Mouse (Mus musculus): ENCODE data around the gene Ptprr.

Gene Ptprr

DNA sequence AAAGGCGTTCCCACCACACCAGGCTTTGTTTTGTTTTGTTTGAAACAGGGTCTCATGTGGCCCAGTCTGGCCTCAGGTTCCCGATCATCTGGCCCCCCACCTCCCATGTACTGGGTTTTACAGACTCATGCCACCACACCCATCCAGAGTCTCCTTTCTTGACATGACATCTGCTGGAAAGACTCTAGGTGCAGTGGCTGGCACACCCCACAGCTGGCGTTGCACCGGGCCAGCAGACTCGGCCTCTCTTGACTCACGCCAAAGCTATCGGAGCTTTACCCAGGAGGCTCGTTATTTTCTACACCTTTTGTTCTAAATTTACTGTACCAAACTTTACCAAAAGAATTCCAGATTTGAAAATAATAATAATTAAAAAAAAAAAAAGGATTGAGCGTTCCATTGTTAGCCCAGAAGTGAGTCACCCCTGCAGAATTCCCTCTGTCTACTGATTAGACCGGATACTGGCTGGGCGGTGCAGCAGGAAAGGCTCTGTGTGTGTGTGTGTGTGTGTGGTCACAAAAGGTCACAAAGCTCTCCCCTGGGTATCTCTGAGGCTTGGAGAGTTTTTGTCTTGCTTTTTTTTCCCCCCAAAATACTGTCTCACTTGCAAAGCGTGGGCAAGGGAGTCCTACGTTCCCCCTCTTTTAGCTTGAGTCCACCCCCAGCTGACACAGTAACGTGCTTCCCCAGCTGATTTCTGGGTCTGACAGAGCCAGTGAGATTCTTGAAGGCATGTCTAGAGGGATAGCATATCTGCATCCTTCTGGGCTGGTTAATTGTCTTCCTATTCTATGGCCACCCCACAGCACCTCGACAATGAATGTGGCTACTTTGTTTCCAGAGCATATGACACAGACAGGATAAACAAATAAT, 248.8 kb downstream of the Ptprr start:
- in situ Hi-C loops (cut with MboI), result no loop called here

DNA sequence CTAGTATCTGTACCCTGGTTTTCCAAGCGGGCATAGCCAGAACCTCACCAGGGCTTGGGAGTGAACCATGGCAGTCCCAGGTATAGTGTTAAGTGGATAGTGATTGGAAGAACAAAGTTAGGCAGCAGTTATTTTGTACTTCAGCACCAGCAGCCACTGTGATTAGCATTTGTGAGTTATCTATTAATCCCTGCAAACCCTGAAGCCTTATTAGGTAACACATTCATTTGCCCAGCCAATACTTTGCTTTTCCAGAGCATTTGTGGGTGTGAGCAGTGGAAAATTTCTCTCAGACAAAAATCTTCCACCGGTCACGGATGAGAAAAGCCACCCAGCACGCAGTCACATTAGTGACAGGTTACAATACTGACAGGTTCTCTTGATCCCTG, 249.4 kb downstream of the Ptprr start:
- in situ Hi-C loops (cut with MboI), result no loop called here

DNA sequence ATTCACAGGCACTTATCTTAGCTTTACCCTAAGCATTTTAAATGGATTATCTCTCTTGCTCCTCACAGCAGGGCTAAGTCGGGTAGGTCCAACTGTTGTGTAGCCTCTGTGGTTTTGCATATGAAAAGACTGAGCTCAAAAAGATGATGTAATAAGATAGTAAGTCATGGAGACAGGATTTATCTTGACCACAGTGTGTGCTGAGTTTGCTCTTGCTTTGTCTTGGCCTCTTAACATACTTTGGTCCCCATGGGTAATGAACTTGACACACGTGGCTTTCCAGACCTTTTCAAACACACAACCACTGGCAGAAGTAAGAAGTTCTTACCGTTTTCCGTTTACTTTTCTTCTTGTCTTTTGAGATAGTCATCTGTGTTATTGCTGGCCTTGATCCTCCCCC, 250.3 kb downstream of the Ptprr start:
- in situ Hi-C loops (cut with MboI), result no loop called here

DNA sequence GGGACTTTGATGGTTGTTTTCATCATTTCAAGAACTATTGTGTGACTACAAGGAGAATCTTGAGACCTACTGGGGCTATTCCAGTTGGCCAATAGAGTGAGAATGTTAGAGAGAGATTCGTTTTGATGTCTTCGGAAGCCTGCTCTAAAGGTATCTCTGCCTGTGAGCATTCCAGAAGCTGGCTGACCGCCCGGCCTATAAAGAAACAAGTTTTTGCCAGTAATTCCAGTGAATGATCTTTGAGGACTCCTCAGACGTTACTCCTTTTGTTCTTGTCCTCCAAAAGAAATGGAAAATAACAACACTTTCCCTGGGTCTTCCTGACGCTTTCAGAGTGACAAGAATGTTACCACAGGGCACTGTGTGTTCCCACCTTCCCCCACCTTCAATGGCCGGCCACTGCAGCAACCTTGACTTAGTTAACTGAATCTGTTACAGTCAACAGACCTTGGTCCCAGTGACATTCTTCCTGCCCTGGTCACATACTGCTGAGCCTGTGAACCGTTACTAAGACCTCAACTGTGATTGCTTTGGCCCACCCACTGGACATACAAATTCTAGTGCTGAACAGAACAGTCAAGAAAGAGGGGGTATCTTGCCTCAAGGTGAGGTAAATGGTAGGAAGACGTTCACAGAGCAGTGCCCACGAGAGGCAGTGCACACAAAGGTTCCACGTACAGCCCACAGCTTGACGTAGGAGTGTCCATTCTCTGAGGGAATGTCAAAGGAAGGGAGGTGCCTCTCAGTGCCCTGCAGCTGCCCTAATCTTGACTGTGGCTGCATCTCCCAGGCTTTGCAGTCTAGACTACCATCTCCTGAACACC, 252.8 kb downstream of the Ptprr start:
- in situ Hi-C loops (cut with MboI), result no loop called here

DNA sequence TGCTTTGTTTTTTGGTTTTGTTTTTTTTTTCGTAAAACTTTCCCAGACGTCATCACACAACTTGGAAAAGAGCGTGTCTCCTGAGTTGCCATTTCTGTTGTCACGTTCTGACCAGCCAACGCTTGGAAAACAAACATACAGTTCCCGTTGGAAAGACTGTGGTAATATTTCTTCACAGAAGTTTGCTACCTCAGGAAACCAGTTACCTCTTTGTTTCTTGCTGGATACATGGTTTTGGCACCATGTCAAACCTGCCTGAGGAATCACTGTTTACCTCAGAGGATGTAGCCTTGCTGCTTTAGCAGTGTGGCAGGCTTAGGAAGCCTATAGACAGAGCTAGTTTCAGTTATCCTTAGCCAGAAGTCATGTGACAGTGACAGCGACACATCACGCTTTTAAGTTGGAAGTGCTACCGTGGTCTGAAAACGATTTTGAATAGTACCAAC, 253.5 kb downstream of the Ptprr start:
- in situ Hi-C loops (cut with MboI), result no loop called here

DNA sequence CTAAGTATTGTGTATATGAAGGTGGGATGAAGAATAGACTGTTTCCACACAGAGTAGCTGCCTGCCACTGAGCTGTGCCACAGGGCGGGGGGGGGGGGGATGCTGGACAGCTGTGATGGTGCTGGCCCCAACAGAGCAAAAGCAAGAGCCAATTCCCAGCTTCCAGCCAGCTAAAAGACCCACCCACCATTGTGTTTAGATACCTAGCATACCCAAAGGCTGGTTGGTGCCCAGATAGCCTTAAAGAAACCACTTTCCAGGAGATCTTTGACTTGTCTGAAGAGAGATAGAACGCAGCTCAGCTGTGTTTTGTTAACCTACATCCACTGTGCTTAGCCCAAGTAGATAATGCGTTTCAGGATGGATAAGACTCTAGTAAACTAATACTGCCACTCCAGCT, 254.1 kb downstream of the Ptprr start:
- in situ Hi-C loops (cut with MboI), result no loop called here

DNA sequence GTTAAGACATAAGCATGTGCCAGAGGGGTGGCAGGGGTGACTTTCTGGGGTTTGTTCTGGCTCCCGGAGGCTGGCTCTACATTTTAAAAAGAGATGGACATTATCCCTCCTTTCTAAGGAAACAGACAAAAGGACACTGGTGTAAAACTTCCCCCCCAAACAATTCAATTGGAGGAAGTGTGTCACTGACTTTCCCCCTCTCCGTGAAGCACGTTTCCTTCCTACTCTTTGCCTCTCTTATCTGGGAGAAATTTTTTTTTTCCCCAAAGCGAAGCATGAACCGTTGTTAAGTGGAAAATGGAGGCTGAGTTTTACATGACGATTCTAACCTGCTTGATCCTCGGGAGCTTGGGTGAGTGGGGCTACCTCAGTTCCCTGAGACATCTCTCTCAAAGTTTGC, 257.3 kb downstream of the Ptprr start, which contains the start of gene Ptprb:
TSS of gene Ptprb (plus strand) at position 244 of the 400 bp plus-strand sequence.
- in situ Hi-C loops (cut with MboI), result no loop called here

DNA sequence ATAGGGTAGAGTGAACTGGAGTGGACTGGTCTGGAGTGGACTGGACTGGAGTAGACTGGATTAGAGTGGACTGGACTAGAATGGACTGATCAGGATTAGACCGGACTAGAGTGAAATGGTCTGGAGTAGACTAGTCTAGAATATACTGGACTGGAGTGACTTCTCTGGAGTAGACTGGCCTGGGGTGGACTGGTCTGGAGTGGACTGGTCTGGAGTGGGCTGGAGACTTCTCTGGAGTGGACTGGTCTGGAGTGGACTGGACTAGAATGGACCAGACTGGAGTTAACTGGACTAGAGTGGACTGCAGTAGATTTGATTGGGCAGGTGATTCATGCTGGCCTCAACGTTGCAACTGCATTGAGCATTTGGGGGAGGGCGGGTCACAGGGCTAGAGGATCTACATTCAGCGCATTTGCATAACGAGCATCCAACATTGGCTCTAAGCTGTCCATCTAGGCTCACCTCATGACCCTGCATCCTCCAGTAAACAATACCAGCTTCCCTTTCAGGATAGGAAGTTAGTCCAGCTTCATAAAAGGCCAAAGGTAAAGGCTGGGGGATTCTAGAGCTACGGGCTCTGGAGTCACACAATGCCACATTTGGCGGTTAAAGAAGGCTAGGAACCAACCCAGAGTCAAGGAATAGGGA, 268.8 kb downstream of the Ptprr start:
- in situ Hi-C loops (cut with MboI), result no loop called here

DNA sequence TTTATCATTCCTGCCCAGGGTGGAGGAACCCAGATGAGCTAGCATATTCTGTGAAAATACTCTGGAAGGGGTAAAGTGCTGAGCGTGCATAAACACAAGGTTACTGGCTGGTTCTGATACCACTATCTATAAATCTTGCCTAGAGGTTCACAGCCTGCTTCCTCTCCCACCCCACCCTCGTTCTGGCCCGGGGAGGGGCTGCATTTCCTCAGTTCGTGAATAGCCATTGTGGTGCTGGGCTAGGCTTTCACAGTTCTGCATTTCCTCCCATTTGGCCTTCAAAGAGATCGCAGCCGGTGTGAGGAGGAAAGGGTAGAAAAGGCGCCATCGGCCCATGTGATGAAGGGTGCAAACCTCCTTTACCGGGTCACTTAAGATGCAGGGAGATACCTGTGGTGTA, 270.1 kb downstream of the Ptprr start:
- in situ Hi-C loops (cut with MboI), result no loop called here

DNA sequence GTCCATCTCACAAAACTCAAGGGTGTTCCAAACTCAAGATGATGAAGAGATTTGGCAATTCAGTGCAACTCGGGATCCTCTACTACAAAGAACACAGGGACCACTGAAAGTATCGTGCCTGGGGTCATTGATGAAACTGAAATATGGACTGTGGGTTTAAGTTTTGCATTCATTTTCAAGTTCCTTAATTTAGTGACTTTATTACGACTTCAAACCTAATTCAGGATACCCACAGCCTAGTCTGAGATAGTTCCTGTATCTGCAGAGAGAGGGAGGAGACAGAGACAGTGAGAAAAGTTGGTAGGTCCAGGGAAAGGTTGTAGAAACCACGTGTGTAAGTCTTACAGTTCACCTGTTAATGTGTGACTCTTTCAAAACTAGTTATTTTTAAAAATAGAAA, 272.5 kb downstream of the Ptprr start:
- in situ Hi-C loops (cut with MboI), result no loop called here

DNA sequence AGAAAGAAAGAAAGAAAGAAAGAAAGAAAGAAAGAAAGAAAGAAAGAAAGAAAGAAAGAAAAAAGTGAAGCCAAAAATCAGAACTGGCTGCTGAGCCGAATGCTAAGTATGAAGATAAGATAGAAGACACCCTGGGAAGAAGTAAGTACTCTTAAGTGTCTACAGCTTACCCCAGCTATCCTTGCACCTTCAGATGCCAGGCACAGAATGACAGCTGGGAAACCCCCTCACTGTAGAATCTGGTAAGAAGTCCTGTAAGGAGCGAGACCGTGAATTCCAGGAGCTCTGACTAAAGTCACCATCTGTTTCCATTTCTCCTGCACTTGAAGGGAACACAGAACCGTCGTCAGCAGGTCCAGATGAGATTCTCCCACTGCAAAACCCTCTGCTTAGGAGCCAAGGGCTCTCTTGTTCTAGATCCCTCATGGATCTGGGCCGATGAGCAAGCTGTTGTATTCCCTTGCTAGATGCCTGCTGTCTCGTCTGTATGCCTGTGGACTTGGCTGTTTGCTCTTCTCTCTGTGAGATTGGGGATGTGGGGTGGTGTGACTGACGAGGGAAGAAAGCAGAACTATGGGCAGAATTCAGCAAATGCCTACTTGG, 273.2 kb downstream of the Ptprr start:
- in situ Hi-C loops (cut with MboI), result no loop called here

DNA sequence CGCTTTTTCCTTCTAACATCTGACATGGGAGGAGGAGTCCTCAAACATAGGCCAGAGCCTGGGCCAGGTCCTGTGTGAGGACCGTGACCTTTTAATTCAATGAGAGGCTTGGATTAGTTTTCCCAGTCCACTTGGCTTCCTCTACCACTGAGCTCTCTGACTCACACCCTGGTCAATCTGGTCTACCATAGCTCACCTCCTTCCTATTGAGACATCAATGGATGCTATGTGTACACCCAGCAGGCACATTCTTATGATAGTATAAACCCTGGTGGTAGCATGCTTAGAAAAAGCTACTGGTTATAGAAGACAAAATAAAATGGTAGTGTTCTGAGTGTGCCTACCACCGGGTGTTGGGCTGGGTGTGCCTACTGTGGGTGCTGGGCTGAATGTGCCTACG, 278.4 kb downstream of the Ptprr start:
- in situ Hi-C loops (cut with MboI), result no loop called here

DNA sequence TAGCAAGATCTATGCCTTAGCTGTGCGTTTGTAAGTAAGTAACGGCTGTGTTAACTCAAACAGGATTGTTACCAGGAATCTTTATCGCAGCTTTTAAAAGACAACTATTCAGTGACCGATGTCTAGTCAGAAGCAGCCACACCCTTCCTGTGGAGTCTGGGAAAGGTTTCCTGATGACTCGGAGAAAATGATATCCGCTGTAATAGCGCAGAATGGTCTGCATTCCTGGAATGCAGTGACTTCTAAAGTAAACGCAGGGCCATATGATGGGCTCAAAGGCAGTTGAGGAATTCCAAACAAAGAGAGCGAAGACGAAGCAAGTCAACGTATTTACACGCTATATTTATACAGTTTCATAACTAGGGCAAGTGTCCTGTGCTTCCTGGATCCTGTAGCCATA, 279.8 kb downstream of the Ptprr start:
- in situ Hi-C loops (cut with MboI), result no loop called here

DNA sequence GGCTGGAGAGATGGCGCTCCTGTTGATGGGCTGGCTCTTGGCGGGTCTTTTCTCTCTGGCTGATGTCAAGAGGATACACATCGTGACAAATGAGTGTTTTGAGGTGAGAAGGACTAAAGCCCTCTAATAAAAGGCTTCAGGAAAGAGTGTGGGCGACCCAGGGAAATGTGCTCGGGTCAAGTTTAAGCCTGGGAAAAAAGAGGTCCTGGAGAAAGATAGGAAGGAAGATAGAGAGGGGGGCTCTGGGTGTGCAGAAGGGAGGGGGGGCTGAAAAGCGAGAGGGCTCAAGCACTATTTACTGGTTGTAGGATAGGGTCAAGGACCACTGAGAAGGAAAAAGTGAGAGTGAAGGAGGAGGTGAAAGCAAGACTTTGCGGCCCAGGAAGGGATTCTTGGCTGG, 282.8 kb downstream of the Ptprr start:
- in situ Hi-C loops (cut with MboI), result no loop called here

DNA sequence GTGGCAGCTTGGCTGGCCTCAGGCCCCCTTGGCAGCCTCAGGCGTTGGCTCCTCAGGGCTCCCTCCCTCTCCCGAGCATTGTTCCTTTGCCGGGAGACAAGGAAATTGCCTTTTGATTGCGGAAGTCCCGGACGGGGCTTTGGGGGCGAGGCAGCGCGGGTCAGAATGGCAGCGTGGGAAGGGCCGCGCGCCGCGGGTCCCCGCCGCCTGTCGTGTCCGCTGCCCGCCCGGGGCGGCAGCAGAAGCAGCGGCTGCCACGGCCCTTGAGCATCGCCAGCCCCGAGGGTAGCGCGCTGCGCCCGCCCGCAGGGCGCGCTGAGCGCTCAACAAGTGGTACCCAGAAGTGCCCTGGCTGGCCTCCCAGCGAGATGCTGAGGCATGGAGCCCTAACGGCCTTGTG, 283.2 kb downstream of the Ptprr start:
- in situ Hi-C loops (cut with MboI), result no loop called here

DNA sequence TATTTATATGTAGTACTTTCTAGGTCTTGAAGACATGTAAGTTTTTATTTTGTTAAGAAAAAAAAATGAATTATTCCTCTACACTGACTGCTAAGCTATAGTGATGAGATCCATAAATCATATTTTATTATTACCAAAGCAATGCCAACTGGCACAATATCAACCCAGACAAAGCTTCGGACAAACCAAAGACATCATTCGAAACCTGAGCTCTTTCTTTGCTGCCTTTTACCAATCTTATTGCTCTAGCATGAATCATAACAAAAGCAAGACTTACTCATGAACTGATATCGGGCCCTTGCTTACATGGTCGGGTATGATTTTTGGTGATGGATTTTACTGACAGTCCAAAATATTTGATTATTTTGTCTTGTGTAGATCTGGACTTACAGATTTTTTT, 286.3 kb downstream of the Ptprr start:
- in situ Hi-C loops (cut with MboI), result no loop called here

DNA sequence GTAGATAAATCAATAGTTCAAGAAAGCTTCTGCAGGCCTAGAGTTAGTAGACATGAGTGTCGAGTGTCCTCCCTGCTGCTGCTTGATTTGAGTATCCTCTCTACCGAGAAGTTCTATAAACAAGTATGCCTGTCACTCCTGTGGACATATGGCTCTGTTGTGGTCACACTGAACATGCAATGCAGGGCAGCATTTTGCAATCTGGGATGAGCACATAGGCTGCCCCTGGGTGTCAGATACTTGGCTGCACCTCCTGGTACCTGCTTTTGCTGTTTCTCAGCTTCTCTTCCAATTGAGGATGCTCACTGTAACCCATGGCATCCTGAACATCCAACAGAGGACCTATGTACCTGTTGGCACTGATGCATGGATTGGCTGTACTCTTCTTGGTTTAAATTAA, 291.4 kb downstream of the Ptprr start:
- in situ Hi-C loops (cut with MboI), result no loop called here

DNA sequence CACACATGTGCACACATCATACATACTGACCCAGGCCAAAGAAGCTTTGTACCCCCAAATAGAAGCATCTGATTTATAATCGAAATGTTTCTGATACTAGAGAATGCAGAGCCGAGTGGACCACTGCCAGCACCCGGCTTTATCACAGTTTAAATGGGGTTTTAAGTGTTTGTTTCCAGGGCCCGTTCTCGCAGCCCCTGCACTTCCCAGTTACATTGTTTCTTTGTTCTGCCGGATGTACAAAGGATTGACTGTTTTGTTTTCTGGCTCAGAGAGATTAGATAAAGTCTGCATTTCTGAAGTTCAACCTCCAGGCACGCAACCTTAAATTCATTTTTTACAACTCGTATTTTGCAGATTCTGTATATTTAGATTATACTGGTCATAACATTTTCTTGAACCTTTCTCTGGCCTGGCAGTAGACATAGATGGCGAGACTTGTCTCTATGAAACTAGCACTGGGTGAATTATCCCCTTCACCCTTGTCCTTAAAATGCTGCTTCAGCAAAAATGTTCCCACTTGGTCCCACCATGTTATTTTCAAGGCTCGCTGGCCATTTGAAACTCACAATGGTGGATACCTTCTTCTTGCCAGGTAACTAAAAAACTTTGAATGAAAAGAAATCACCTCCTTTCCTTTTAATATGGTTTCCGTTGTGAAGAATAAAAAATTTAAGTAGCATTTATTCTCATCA, 292.6 kb downstream of the Ptprr start:
- in situ Hi-C loops (cut with MboI), result no loop called here

DNA sequence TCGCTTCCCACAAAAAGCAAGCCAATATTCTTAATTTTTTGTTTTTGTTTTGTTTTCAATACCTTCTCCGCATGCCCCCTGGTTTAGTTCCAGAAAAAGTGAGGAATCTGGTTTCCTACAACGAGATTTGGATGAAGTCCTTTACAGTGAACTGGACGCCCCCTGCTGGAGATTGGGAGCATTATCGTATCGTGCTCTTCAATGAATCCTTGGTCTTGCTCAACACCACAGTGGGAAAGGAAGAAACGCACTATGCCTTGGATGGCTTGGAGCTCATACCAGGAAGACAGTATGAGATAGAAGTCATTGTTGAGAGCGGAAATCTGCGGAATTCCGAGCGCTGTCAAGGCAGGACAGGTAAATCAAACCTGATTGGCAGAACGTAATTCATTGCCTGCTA, 301.2 kb downstream of the Ptprr start:
- in situ Hi-C loops (cut with MboI), result no loop called here

Measured in mature B cell (primary cell).